Mouse (Mus musculus) lung, adult 2 months (tissue): Measurements from ENCODE around the gene Scrt2.

ENCODE experiments used
- CTCF ChIP-seq: fragments of 200-500 bp; IDR thresholded peaks from 2 replicates; pipeline ENCODE4 v1.5.1; 2011; ENCODE audit warnings: mild to moderate bottlenecking, low read length, control low read depth; ENCODE audit not compliant: insufficient read depth
- POLR2A ChIP-seq: fragments of 200-500 bp; IDR thresholded peaks from 2 replicates; pipeline ENCODE4 v1.6.1; 2011; ENCODE audit warnings: low read depth, mild to moderate bottlenecking, control low read depth, low read length, borderline replicate concordance; ENCODE audit errors: extremely low read depth

- TF ChIP-seq POLR2A (no peak), CTCF (no peak)
These were observed 1.3 kb downstream of the Scrt2 start for GRCm38 (mm10) chr2:152082456-152083285.
